Mouse (Mus musculus) inflammation-experienced regulatory T-cells, adult 16 weeks (primary cell): ENCODE data around the gene Zc3h4. TPM values are rescaled to one million over a fixed set of nuclear protein-coding genes. Genes with fewer than 3 reads are reported as not detected.

Source experiments
- polyA plus RNA-seq: library from polyadenylated mRNA; unstranded; fragments of 100-300 nt; shearing (Covaris generic); gene quantifications from one replicate; pipeline ENCODE4 v1.2.1, GENCODE M21; 2017

The Zc3h4 gene
- 25.3 TPM for polyA plus RNA-seq

DNA sequence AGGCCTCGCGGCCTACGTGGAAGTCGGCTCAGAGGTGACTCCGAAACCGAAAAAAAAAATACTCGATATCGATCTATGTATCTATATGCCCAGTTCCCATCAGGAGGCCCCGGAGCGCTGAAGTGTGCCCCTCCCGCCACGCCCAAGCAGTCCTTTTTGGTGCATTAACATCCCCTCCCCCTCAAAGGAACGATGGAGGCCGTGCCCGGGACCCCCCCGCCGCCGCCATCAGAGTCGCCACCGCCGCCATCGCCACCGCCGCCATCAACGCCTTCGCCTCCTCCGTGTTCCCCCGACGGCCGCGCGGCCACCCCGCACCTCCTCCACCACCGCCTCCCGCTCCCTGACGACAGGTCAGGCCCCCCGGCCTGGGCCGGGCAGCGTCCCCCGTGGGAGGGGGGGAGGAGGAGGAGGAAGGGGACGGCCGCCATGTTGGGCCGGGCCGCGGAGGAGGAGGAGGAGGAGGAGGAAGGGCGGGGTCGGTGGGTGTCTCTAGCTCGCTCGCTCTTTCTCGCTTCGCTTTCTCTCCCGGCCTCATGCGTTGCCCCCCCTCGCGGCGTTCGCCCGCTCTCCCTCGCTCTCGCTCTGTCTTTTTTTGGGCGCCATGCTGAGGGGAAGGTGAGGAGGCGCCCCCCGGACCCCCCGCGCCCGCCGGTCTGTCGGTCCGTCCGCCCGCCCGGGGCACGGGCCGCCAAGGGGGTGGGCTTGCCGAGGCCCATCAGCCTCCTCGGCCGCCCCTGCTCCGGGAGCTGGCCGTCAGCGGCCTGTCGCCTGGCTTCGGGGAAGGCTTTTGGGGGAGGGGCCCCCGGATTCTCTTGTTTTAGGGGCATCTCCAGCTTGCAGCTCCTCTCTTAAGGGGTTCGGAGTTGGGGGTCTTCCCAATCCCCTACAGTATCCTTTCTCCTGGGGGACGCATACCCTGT, at the start of gene Zc3h4:
Gene Zc3h4 (plus strand): TSS at position 222 of the 923 bp plus-strand sequence.

DNA sequence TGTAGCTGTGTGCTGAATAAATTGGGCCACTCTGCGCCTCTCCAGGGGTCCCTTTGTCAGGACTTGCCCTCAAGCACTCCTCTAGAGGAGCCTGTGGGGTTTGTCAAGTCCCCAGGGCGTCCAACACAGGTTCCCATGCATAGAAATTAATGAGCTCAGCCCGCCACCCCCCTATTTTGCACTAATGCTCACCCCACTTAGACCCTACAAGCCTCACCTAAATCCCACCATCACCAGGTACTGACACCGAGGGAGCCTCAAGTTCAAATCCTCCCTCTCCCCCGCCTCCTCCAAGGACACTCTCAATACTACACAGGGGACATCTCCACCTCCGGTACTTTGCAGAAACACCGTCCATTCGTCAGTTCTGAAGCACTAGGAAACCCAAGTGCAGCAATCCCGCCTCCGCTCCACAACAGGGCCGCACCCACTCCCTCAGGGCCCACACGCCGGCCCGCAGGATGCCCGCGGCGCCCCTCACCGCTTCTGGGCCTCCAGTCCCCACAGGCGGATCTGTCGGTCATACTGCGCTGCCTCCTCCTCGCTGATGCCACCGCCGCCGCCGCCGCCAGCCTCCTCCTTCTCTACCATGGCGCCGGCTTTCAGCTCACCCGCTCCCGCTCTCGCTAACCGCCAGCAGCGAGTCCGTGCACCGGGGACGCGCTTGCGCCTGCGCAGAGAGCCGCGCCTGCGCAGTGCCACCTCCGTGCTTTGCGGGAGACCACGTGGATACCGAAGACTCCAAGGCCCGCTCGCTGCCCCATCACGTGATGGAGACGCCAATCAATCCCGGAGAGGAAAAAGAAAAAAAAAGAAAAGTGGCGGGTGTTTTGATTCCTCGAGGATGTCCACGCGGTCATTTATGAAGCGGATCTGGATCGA, 13.3 kb upstream of the Zc3h4 start, which contains the start of gene Sae1:
Gene Sae1 (minus strand): TSS at position 647 of the 882 bp plus-strand sequence.

DNA sequence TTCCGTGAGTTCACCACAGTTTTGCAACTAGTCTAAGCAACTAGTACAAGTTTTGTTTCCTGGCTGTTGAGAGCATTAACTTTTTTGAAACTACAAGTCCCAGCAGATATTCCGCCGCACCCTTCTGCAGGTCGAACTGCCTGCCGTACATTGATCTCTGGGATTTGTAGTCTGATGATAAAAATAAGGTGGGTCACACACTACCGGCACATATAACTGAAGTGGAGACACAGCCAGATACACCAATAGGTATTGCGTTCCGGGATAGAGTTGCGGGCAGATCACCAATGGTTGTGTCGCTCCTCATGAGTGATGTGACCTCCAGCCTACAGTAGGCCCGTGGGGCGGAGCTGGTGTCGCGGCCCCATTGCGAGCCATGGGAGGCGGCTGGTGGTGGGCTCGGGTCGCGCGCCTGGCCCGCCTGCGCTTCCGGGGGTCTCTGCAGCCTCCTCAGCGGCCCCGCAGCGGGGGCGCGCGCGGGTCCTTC, 51.9 kb downstream of the Zc3h4 start, which contains the start of gene Tmem160:
Gene Tmem160 (plus strand): TSS at position 193 of the 487 bp plus-strand sequence.

GRCm38 (mm10) chr7:16477628-16478027, 76.9 kb downstream of the Zc3h4 start, which contains the start of gene Npas1:
Npas1 (minus strand) TSS chr7:16477728.

Other genes starting within 250 kb of the Zc3h4 start
- 82.0 TPM for gene Meis3, start 225.8 kb upstream of the Zc3h4 start, polyA plus RNA-seq
- gene Dhx34, start 178.9 kb upstream of the Zc3h4 start, polyA plus RNA-seq: 47.9 TPM
- 0.09 TPM for gene C5ar2, start 156.8 kb upstream of the Zc3h4 start, polyA plus RNA-seq
- gene C5ar1, start 141.4 kb upstream of the Zc3h4 start, polyA plus RNA-seq: not detected
- 1.1 TPM for gene Inafm1, start 127.3 kb upstream of the Zc3h4 start, polyA plus RNA-seq
- 58.0 TPM for gene Ccdc9, start 114.1 kb upstream of the Zc3h4 start, polyA plus RNA-seq
- 9.8 TPM for gene Bbc3, start 92.5 kb upstream of the Zc3h4 start, polyA plus RNA-seq
- 156 TPM for gene Sae1, start 13.1 kb upstream of the Zc3h4 start, polyA plus RNA-seq
- gene Tmem160, start 51.9 kb downstream of the Zc3h4 start, polyA plus RNA-seq: 10.9 TPM
- gene Npas1, start 76.8 kb downstream of the Zc3h4 start, polyA plus RNA-seq: not detected
- 4.8 TPM for gene Arhgap35, start 214.1 kb downstream of the Zc3h4 start, polyA plus RNA-seq